Mouse (Mus musculus) intestine, embryonic 16.5 days (tissue): Measurements from ENCODE around the gene Olfr1233. TPM values are rescaled to one million over a fixed set of nuclear protein-coding genes. Genes with fewer than 3 reads are reported as not detected.

Experiments used
- ATAC-seq: fragments of 200-750 bp; cut with Nextera tagmentation; 2 replicates; pipeline ENCODE4 v1.8.0; 2017; ENCODE audit warnings: moderate TSS enrichment, moderate library complexity
- H3K27ac ChIP-seq: fragments of 300-500 bp; sonication (generic); 2 replicates; pipeline ENCODE4 v1.5.1; 2014; ENCODE audit warnings: mild to moderate bottlenecking, low read length
- H3K27me3 ChIP-seq: fragments of 300-500 bp; sonication (generic); replicated peaks from 2 replicates; pipeline ENCODE4 v1.6.1; 2014; ENCODE audit warnings: low read length, control low read depth, mixed read lengths; ENCODE audit not compliant: control insufficient read depth, insufficient read depth
- H3K36me3 ChIP-seq: fragments of 300-500 bp; sonication (generic); 2 replicates; pipeline ENCODE4 v1.6.1; 2014; ENCODE audit warnings: low read length, control low read depth; ENCODE audit not compliant: control insufficient read depth, insufficient read depth
- H3K4me1 ChIP-seq: fragments of 300-500 bp; sonication (generic); 2 replicates; pipeline ENCODE4 v1.6.1; 2014; ENCODE audit warnings: low read length, control low read depth, mixed read lengths; ENCODE audit not compliant: control insufficient read depth, insufficient read depth
- H3K4me2 ChIP-seq: fragments of 300-500 bp; sonication (generic); 2 replicates; pipeline ENCODE4 v1.6.1; 2014; ENCODE audit warnings: low read depth, low read length, control low read depth
- H3K4me3 ChIP-seq: fragments of 300-500 bp; sonication (generic); 2 replicates; pipeline ENCODE4 v1.5.1; 2014; ENCODE audit warnings: mild to moderate bottlenecking, low read length
- H3K9ac ChIP-seq: fragments of 300-500 bp; sonication (generic); 2 replicates; pipeline ENCODE4 v1.6.1; 2014; ENCODE audit warnings: low read depth, low read length
- H3K9me3 ChIP-seq: fragments of 300-500 bp; sonication (generic); 2 replicates; pipeline ENCODE4 v1.6.1; 2016; ENCODE audit warnings: low read length, control low read depth; ENCODE audit not compliant: control insufficient read depth
- WGBS: fragments of 180-500 bp; shearing (Covaris S2); extraction: QIAGEN DNeasy Blood & Tissue Kit; methylation state at CpG from one replicate; pipeline ENCODE4 v1.1.7; 2014; 5-methylcytosine and 5-hydroxymethylcytosine counted together
- polyA plus RNA-seq: library from polyadenylated mRNA; unstranded; fragments of >200 nt; fragmentation: Nextera tagmentation; extraction: Ambion mirVana; gene quantifications from 2 replicates; pipeline ENCODE4 v1.2.1, GENCODE M21; 2015

Gene Olfr1233
- not detected in 2 replicates for polyA plus RNA-seq

DNA sequence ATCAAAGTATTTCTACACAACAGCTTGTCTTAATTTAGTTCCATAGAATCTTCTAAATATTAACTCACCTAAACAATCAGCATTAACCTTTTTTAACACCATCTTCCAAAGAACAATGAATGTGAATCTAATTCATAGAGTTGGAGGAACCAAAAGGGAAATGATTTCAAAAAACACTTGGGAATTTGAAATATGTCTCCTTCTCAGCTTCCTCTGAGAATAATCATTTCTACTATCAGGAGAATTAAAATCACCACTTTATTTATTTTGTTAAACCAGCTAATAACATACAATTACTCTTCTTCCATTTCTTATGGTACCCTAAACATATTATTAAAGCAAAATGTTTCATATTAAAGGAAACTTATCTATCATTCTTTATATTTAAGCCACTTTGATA, at the start of gene Olfr1233:
Olfr1233 (minus strand) TSS at position 101 of the 400 bp plus-strand sequence.
- no peaks in the 10 kb centered on the region for H3K36me3 ChIP-seq
- no peak within 1 kb of the TSS for H3K9ac ChIP-seq
- H3K4me1 ChIP-seq, result no peaks in the 10 kb centered on the region
- H3K4me2 ChIP-seq, result no peak within 1 kb of the TSS
- H3K27me3 ChIP-seq, result no peaks in the 10 kb centered on the region
- no peak within 1 kb of the TSS for H3K27ac ChIP-seq
- no peak within 1 kb of the TSS for H3K4me3 ChIP-seq
- no peaks in the 10 kb centered on the region for H3K9me3 ChIP-seq
- ATAC-seq, result no peak

DNA sequence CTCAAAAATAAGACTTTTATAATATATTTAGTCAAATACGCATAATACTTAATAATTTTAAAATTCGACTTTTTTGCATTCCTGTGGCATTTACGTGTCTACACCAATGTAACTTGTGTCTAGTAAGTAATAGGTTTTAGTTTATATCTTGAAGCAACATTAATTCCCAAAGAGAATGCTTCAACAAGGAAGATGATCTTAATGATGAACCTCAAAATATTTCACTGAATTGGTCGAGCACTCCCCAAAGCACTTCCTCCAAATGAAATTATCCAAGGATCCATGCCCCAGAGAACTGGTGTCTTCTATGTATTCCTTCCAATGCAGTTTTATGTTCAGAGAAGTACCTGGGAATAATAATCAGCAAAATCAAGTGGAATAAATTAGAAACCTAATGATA, 22.6 kb upstream of the Olfr1233 start, which contains the start of gene Olfr1234:
Olfr1234 (minus strand) TSS at position 101 of the 400 bp plus-strand sequence.
- Histone ChIP-seq H3K9ac (no peak within 1 kb of the TSS), H3K4me1 (no peaks in the 10 kb centered on the region), H3K9me3 (no peaks in the 10 kb centered on the region), H3K27me3 (no peaks in the 10 kb centered on the region), H3K4me3 (no peak within 1 kb of the TSS), H3K27ac (no peak within 1 kb of the TSS), H3K4me2 (no peak within 1 kb of the TSS), H3K36me3 (no peaks in the 10 kb centered on the region)
- no peak for ATAC-seq
- 86% methylated on average over 4 of the region's 4 CpGs for WGBS

DNA sequence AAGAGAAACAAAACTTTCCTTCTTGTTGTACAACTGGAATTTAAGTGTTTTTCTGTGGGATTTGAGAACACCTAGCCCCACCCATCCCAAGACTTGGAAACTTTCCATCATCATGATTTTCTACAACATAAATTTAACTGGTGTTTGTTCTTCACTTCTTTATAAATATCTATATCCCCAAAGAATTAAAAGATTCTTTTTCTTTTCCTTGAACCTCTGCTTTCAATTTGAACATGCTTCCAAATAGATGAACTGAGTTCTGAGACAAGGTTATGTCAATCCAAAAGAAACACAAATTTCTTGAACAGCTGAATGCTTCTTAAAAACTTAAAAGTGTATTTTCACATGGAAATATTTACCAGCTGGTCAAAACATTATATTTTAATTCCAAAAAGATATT, 12.6 kb downstream of the Olfr1233 start, which contains the start of gene Olfr1232:
Olfr1232 (minus strand) TSS at position 101 of the 400 bp plus-strand sequence.
- H3K9me3 ChIP-seq, result no peaks in the 10 kb centered on the region
- no peak within 1 kb of the TSS for H3K4me3 ChIP-seq
- no peak within 1 kb of the TSS for H3K9ac ChIP-seq
- no peak for ATAC-seq
- H3K27ac ChIP-seq, result no peak within 1 kb of the TSS
- H3K36me3 ChIP-seq, result no peaks in the 10 kb centered on the region
- H3K27me3 ChIP-seq, result no peaks in the 10 kb centered on the region
- no peak within 1 kb of the TSS for H3K4me2 ChIP-seq
- H3K4me1 ChIP-seq, result no peaks in the 10 kb centered on the region

DNA sequence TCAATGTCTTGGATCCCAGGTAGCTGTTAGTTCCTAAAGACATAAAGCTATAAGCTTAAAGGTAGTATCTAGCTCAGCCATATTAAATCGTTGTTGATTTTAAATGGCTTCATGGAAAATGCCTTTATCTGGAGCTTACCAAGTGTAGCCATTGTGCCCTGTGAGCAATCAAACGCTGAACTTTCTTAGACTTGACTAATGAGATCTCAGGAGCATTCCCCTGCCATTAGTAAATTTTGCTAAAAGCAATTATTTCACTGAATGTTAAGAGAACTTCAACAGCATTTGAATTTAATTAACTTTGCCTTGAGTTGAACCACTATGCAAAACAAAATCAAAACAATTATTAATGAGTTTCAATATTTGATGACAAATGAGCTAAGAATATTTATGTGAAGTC, 35.2 kb downstream of the Olfr1233 start, which contains the start of gene Olfr1231:
Olfr1231 (minus strand) TSS at position 101 of the 400 bp plus-strand sequence.
- no peaks in the 10 kb centered on the region for H3K36me3 ChIP-seq
- no peak within 1 kb of the TSS for H3K27ac ChIP-seq
- no peaks in the 10 kb centered on the region for H3K27me3 ChIP-seq
- WGBS, result 75% methylated on average over 2 of the region's 2 CpGs
- H3K4me3 ChIP-seq, result no peak within 1 kb of the TSS
- H3K4me1 ChIP-seq, result no peaks in the 10 kb centered on the region
- no peak within 1 kb of the TSS for H3K9ac ChIP-seq
- ATAC-seq, result no peak
- no peaks in the 10 kb centered on the region for H3K9me3 ChIP-seq
- H3K4me2 ChIP-seq, result no peak within 1 kb of the TSS

DNA sequence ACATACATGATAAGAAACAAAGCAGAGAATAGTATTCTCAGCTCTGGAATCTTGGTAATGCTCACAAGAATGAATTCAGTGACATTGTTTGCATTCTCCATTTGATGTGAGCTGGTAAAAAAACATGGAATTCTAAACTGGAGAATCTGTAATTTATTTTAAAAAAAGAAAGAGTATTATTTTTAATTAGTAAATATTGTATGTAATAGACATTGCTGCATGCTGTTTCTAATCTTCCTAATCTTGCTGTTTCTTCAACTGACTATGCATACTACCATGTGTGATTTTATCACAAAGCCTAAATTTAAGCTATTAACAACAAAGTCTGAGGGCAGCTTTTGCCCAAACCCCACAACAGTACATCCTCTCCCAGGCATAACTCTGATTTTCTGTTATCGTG, 45.0 kb downstream of the Olfr1233 start, which contains the start of gene Olfr1230:
Olfr1230 (minus strand) TSS at position 101 of the 400 bp plus-strand sequence.
- Histone ChIP-seq H3K36me3 (no peaks in the 10 kb centered on the region), H3K27ac (no peak within 1 kb of the TSS), H3K4me3 (no peak within 1 kb of the TSS), H3K4me2 (no peak within 1 kb of the TSS), H3K9me3 (no peaks in the 10 kb centered on the region), H3K27me3 (no peaks in the 10 kb centered on the region), H3K9ac (no peak within 1 kb of the TSS), H3K4me1 (no peaks in the 10 kb centered on the region)
- no peak for ATAC-seq
- WGBS, result 87% methylated on average over 1 of the region's 1 CpGs

DNA sequence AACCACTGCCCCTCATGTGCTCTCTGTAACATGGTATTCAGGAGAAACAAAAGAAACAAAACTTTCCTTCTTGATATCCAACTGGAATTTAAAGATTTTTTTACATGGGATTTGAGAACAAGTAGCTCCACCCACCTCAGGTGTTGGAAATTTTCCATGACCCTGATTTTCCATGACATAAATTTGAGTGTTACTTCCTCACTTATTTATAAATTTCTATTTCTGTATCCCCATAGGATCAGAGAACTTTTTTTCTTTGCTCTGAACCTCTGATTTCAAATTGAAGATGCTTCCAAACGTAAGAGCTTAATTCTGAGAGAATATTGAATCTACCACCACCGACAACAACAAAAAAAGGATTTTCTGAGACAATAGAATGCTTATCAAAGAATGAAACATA, 54.3 kb downstream of the Olfr1233 start, which contains the start of gene Olfr1229:
Olfr1229 (minus strand) TSS at position 101 of the 400 bp plus-strand sequence.
- 83% methylated on average over 2 of the region's 2 CpGs for WGBS

More for the DNA sequence above, 54.3 kb downstream of the Olfr1233 start, which contains the start of gene Olfr1229:
- Histone ChIP-seq H3K4me2 (no peak within 1 kb of the TSS), H3K9me3 (no peaks in the 10 kb centered on the region), H3K9ac (no peak within 1 kb of the TSS), H3K4me3 (no peak within 1 kb of the TSS), H3K27ac (no peak within 1 kb of the TSS), H3K36me3 (no peaks in the 10 kb centered on the region), H3K4me1 (no peaks in the 10 kb centered on the region), H3K27me3 (no peaks in the 10 kb centered on the region)
- ATAC-seq, result no peak

Other genes starting within 250 kb of the Olfr1233 start
- not detected in 2 replicates for gene Olfr1220, start 235.6 kb downstream of the Olfr1233 start, polyA plus RNA-seq
- not detected in 2 replicates for gene Olfr1221, start 225.1 kb downstream of the Olfr1233 start, polyA plus RNA-seq
- not detected in 2 replicates for gene Olfr1222, start 209.3 kb downstream of the Olfr1233 start, polyA plus RNA-seq
- not detected in 2 replicates for gene Olfr1223, start 190.8 kb downstream of the Olfr1233 start, polyA plus RNA-seq
- gene Olfr1224-ps1, start 178.3 kb downstream of the Olfr1233 start, polyA plus RNA-seq, result not detected in 2 replicates
- not detected in 2 replicates for gene Olfr1225, start 167.7 kb downstream of the Olfr1233 start, polyA plus RNA-seq
- gene Olfr1226, start 142.3 kb downstream of the Olfr1233 start, polyA plus RNA-seq, result not detected in 2 replicates
- gene Olfr1228, start 88.3 kb downstream of the Olfr1233 start, polyA plus RNA-seq, result not detected in 2 replicates
- gene Olfr1229, start 54.4 kb downstream of the Olfr1233 start, polyA plus RNA-seq, result not detected in 2 replicates
- gene Olfr1230, start 45.1 kb downstream of the Olfr1233 start, polyA plus RNA-seq, result not detected in 2 replicates
- gene Olfr1231, start 35.3 kb downstream of the Olfr1233 start, polyA plus RNA-seq, result not detected in 2 replicates
- not detected in 2 replicates for gene Olfr1232, start 12.7 kb downstream of the Olfr1233 start, polyA plus RNA-seq
- not detected in 2 replicates for gene Olfr1234, start 22.5 kb upstream of the Olfr1233 start, polyA plus RNA-seq
- not detected in 2 replicates for gene Olfr1238, start 67.3 kb upstream of the Olfr1233 start, polyA plus RNA-seq
- gene Olfr1239, start 78.0 kb upstream of the Olfr1233 start, polyA plus RNA-seq, result not detected in 2 replicates
- gene Olfr1240, start 100.6 kb upstream of the Olfr1233 start, polyA plus RNA-seq, result not detected in 2 replicates
- not detected in 2 replicates for gene Olfr1241, start 144.7 kb upstream of the Olfr1233 start, polyA plus RNA-seq
- not detected in 2 replicates for gene Olfr1242, start 155.9 kb upstream of the Olfr1233 start, polyA plus RNA-seq
- not detected in 2 replicates for gene Olfr1243, start 189.1 kb upstream of the Olfr1233 start, polyA plus RNA-seq
- not detected in 2 replicates for gene Olfr1245, start 236.0 kb upstream of the Olfr1233 start, polyA plus RNA-seq